Mouse (Mus musculus) myocyte (in vitro differentiated cells): ENCODE results near the gene Pkd2.

ENCODE experiments used
- E2F4 ChIP-seq: IDR thresholded peaks from one replicate; pipeline ENCODE4 v1.6.1; 2011; ENCODE audit warnings: mild to moderate bottlenecking, control low read depth, moderate library complexity; ENCODE audit not compliant: insufficient read depth
- POLR2A ChIP-seq: IDR thresholded peaks from one replicate; pipeline ENCODE4 v1.6.1; 2011; ENCODE audit warnings: low read depth, mild to moderate bottlenecking, control low read depth, moderate library complexity; ENCODE audit not compliant: insufficient read length
- TCF12 ChIP-seq: IDR thresholded peaks from one replicate; pipeline ENCODE4 v1.6.1; 2011; ENCODE audit warnings: mild to moderate bottlenecking, control low read depth; ENCODE audit not compliant: poor library complexity, insufficient read depth, severe bottlenecking

GRCm38 (mm10) chr5:104472371-104472770 lies 13.1 kb downstream of the Pkd2 start:
- no peak for TF ChIP-seq POLR2A
- TF ChIP-seq TCF12, result no peak
- no peak for TF ChIP-seq E2F4
